Mouse (Mus musculus) heart, postnatal 10 days (tissue): Measurements from ENCODE around the gene Olfr119. TPM values are rescaled to one million over a fixed set of nuclear protein-coding genes. Genes with fewer than 3 reads are reported as not detected.
"Not testable (repeated sequence)": the region's sequence is repeated elsewhere in the genome, so short reads cannot be mapped to it uniquely, and the experiment has no call there.

Experiments
- DNase-seq, 2 experiments: peaks; one replicate each; pipeline ENCODE4 v3.0.0; 2021
- intact Hi-C: fragments of 180-260 bp; cut with DNase I; formaldehyde crosslinking; loops from one replicate; pipeline ENCODE4 v1.15.1; 2025
- total RNA-seq, 2 experiments: library from RNA; stranded (reverse); gene quantifications; 2 replicates each; pipeline ENCODE4 v1.2.3; 2021

Gene Olfr119
- not detected for total RNA-seq

- intact Hi-C loops, DNase-seq: not testable (repeated sequence)
Observed at GRCm38 (mm10) chr17:37696264-37696663, at the start of gene Olfr119. Olfr119 (plus strand) TSS chr17:37696564.

- intact Hi-C loops, result no loop called here
Observed at GRCm38 (mm10) chr17:37663682-37664081, 32.7 kb upstream of the Olfr119 start, which contains the start of gene Olfr117. Olfr117 (minus strand) TSS chr17:37663782.

GRCm38 (mm10) chr17:37666688-37667087 is 29.7 kb upstream of the Olfr119 start, which contains the start of gene Olfr118:
Olfr118 (plus strand) TSS chr17:37666988.
- DNase-seq, result no peak
- intact Hi-C loops, result no loop called here

More at GRCm38 (mm10) chr17:37663682-37664081, 32.7 kb upstream of the Olfr119 start, which contains the start of gene Olfr117:
- no peak for DNase-seq

GRCm38 (mm10) chr17:37721508-37721907 is 25.1 kb downstream of the Olfr119 start, which contains the start of gene Olfr120:
Olfr120 (plus strand) TSS chr17:37721808.
- DNase-seq, result no peak
- intact Hi-C loops, result no loop called here

- intact Hi-C loops, result no loop called here
- DNase-seq, result no peak
Observed at GRCm38 (mm10) chr17:37738070-37738469, 41.7 kb downstream of the Olfr119 start.

Other genes with a start within 250 kb of the Olfr119 start
- gene Olfr109, start 237.6 kb upstream of the Olfr119 start, total RNA-seq, result not detected
- gene H2-M2, start 213.0 kb upstream of the Olfr119 start, total RNA-seq, result not detected
- not detected for gene Olfr110, start 204.1 kb upstream of the Olfr119 start, total RNA-seq
- not detected for gene Olfr111, start 188.5 kb upstream of the Olfr119 start, total RNA-seq
- gene Olfr112, start 127.1 kb upstream of the Olfr119 start, total RNA-seq, result not detected
- not detected for gene Olfr113, start 118.9 kb upstream of the Olfr119 start, total RNA-seq
- gene Olfr114, start 103.8 kb upstream of the Olfr119 start, total RNA-seq, result not detected
- not detected for gene Olfr115, start 69.5 kb upstream of the Olfr119 start, total RNA-seq
- gene Olfr116, start 69.4 kb upstream of the Olfr119 start, total RNA-seq, result not detected
- gene Olfr117, start 32.8 kb upstream of the Olfr119 start, total RNA-seq, result not detected
- not detected for gene Olfr118, start 29.6 kb upstream of the Olfr119 start, total RNA-seq
- not detected for gene Olfr120, start 25.2 kb downstream of the Olfr119 start, total RNA-seq
- not detected for gene Olfr121, start 52.3 kb downstream of the Olfr119 start, total RNA-seq
- gene Olfr122, start 72.0 kb downstream of the Olfr119 start, total RNA-seq, result not detected
- gene Olfr123, start 97.0 kb downstream of the Olfr119 start, total RNA-seq, result not detected
- gene Olfr124, start 103.3 kb downstream of the Olfr119 start, total RNA-seq, result not detected
- gene Olfr125, start 136.4 kb downstream of the Olfr119 start, total RNA-seq, result not detected
- gene Olfr126, start 150.9 kb downstream of the Olfr119 start, total RNA-seq, result not detected
- gene Olfr127, start 203.9 kb downstream of the Olfr119 start, total RNA-seq, result not detected
- not detected for gene Olfr128, start 224.0 kb downstream of the Olfr119 start, total RNA-seq